Mouse (Mus musculus) embryonic fibroblast, embryonic 13.5 days (primary cell): ENCODE results near the gene Capn10. TPM values are rescaled to one million over a fixed set of nuclear protein-coding genes. Genes with fewer than 3 reads are reported as not detected.

Experiments used
- H3K27ac ChIP-seq: 2 replicates; pipeline ENCODE4 v1.5.1; 2012; ENCODE audit warnings: low read length, control low read depth, inconsistent platforms; ENCODE audit not compliant: insufficient read depth
- H3K4me1 ChIP-seq: 2 replicates; pipeline ENCODE4 v1.6.1; 2011; ENCODE audit warnings: low read length; ENCODE audit not compliant: control insufficient read depth, insufficient read depth
- H3K4me3 ChIP-seq: 2 replicates; pipeline ENCODE4 v1.5.1; 2011; ENCODE audit warnings: mild to moderate bottlenecking, control low read depth, low read length; ENCODE audit not compliant: insufficient read depth
- CTCF ChIP-seq: IDR thresholded peaks from 2 replicates; pipeline ENCODE4 v1.5.1; 2011; ENCODE audit warnings: mild to moderate bottlenecking, control low read depth, low read length, moderate library complexity, borderline replicate concordance; ENCODE audit not compliant: insufficient read depth
- POLR2A ChIP-seq: IDR thresholded peaks from 2 replicates; pipeline ENCODE4 v1.6.1; 2011; ENCODE audit warnings: low read depth, mild to moderate bottlenecking, control low read depth, low read length, moderate library complexity
- polyA plus RNA-seq: library from polyadenylated mRNA; stranded (reverse); fragments of >200 nt; gene quantifications from 2 replicates; pipeline ENCODE4 v1.2.4, GENCODE M21; 2011; ENCODE audit warnings: low read depth; ENCODE audit not compliant: missing spikeins, insufficient read length

Gene Capn10
- polyA plus RNA-seq, 1 experiment, result 11.1 TPM

- Histone ChIP-seq H3K4me1 (peaks cover 14% of the 10 kb centered on the region), H3K4me3 (peak overlapping the region; percentile 63), H3K27ac (no peak overlapping the region)
- TF ChIP-seq CTCF, result no peak
- TF ChIP-seq POLR2A, result no peak
Measured at GRCm38 (mm10) chr1:92907632-92908360, 26.4 kb upstream of the Capn10 start.

- TF ChIP-seq POLR2A, result no peak
- TF ChIP-seq CTCF, result no peak
- Histone ChIP-seq H3K4me3 (no peak overlapping the region), H3K27ac (no peak overlapping the region), H3K4me1 (peaks cover 8% of the 10 kb centered on the region)
Measured at GRCm38 (mm10) chr1:92908664-92909063, 25.5 kb upstream of the Capn10 start.

- H3K27ac ChIP-seq, result no peak overlapping the region
- no peak overlapping the region for H3K4me3 ChIP-seq
- H3K4me1 ChIP-seq, result peaks cover 8% of the 10 kb centered on the region
- TF ChIP-seq CTCF (no peak), POLR2A (no peak)
Measured at GRCm38 (mm10) chr1:92909068-92909467, 25.1 kb upstream of the Capn10 start.

- no peak within 1 kb of the TSS for H3K27ac ChIP-seq
- peak within 1 kb of the TSS; percentile 85 for H3K4me3 ChIP-seq
- peak; percentile 62 for TF ChIP-seq POLR2A
- TF ChIP-seq CTCF, result no peak; the same call in 1 of the 2 replicates
- peaks cover 5% of the 10 kb centered on the region for H3K4me1 ChIP-seq
Measured at GRCm38 (mm10) chr1:92910239-92910885, 23.8 kb upstream of the Capn10 start, which contains the start of gene Rnpepl1. TSS of gene Rnpepl1 (plus strand) at chr1:92910783.

GRCm38 (mm10) chr1:92910925-92911720 lies 23.1 kb upstream of the Capn10 start:
- peaks cover 5% of the 10 kb centered on the region for H3K4me1 ChIP-seq
- H3K27ac ChIP-seq, result no peak overlapping the region
- peak overlapping the region; percentile 85 for H3K4me3 ChIP-seq
- TF ChIP-seq CTCF (no peak), POLR2A (0 out of 2 replicates have a peak, but pooled peaks have one; percentile 33)

- TF ChIP-seq POLR2A (no peak), CTCF (no peak)
- peak overlapping the region; percentile 85 for H3K4me3 ChIP-seq
- peaks cover 5% of the 10 kb centered on the region for H3K4me1 ChIP-seq
- H3K27ac ChIP-seq, result no peak overlapping the region
Measured at GRCm38 (mm10) chr1:92911721-92912138, 22.4 kb upstream of the Capn10 start.

GRCm38 (mm10) chr1:92912286-92912685 lies 21.9 kb upstream of the Capn10 start:
- H3K27ac ChIP-seq, result no peak overlapping the region
- peak overlapping the region; percentile 85 for H3K4me3 ChIP-seq
- H3K4me1 ChIP-seq, result peaks cover 5% of the 10 kb centered on the region
- TF ChIP-seq CTCF (no peak), POLR2A (no peak)

- Histone ChIP-seq H3K4me1 (peaks cover 2% of the 10 kb centered on the region; the same call in 1 of the 2 replicates), H3K27ac (no peak overlapping the region), H3K4me3 (no peak overlapping the region)
- TF ChIP-seq POLR2A (no peak), CTCF (no peak)
Measured at GRCm38 (mm10) chr1:92914239-92914638, 19.9 kb upstream of the Capn10 start.

GRCm38 (mm10) chr1:92914993-92915392 lies 19.2 kb upstream of the Capn10 start:
- H3K4me3 ChIP-seq, result no peak overlapping the region
- TF ChIP-seq CTCF (no peak), POLR2A (no peak)
- no peak overlapping the region for H3K27ac ChIP-seq
- no peaks in the 10 kb centered on the region for H3K4me1 ChIP-seq

- H3K27ac ChIP-seq, result no peak overlapping the region
- no peak overlapping the region for H3K4me3 ChIP-seq
- no peaks in the 10 kb centered on the region for H3K4me1 ChIP-seq
- no peak for TF ChIP-seq POLR2A
- no peak for TF ChIP-seq CTCF
Measured at GRCm38 (mm10) chr1:92916725-92917124, 17.5 kb upstream of the Capn10 start.
